Comparison of ENCODE assay signal across 9 mouse cellular contexts in genomic region chr7:112226446-112227265, GRCm38 (mm10). TPM values are rescaled to one million over a fixed set of nuclear protein-coding genes. Genes with fewer than 3 reads are reported as not detected.
DNase-seq lines count a peak whose midpoint lies in the region; ATAC-seq and TF ChIP-seq lines count a peak whose summit lies in the region.
"Had no signal": no experiment of that assay in that cellular context is flagged by ENCODE, and none has a peak within 500 bp of the region (broad histone marks: within the 10 kb centered on the region; RNA-seq: fewer than 3 reads in every experiment).

No protein-coding gene starts in this region.

- H3K27me3 ChIP-seq in heart, postnatal 0 days (ENCODE audit: control insufficient read depth, insufficient read depth, low read length), result no peaks in the 10 kb centered on the region
- peaks cover 18% of the 10 kb centered on the region for H3K27me3 ChIP-seq in limb, embryonic 14.5 days (ENCODE audit: control insufficient read depth, insufficient read depth, low read length)
- H3K27me3 ChIP-seq in midbrain, embryonic 16.5 days (ENCODE audit: control insufficient read depth, insufficient read depth, low read depth, low read length), result peaks cover 26% of the 10 kb centered on the region

- no peak for TF ChIP-seq CTCF in heart, postnatal 0 days (IDR thresholded peaks at IDR 0.05; ENCODE audit: low read depth)

- H3K4me2 ChIP-seq in heart, postnatal 0 days (ENCODE audit: low read depth, low read length), result peak overlapping the region; percentile 85
- peak overlapping the region; percentile 97 for H3K4me2 ChIP-seq in limb, embryonic 14.5 days (replicated peaks; ENCODE audit: low read depth, low read length, severe bottlenecking)
- peak overlapping the region; percentile 89 for H3K4me2 ChIP-seq in midbrain, embryonic 16.5 days (ENCODE audit: low read length)

- peaks cover 57% of the 10 kb centered on the region for H3K4me1 ChIP-seq in heart, postnatal 0 days (ENCODE audit: control insufficient read depth, insufficient read depth)
- peaks cover 11% of the 10 kb centered on the region for H3K4me1 ChIP-seq in limb, embryonic 14.5 days (ENCODE audit: control insufficient read depth, insufficient read depth, low read length)
- H3K4me1 ChIP-seq in midbrain, embryonic 16.5 days (ENCODE audit: control insufficient read depth, insufficient read depth, low read length), result peaks cover 4% of the 10 kb centered on the region; the same call in 1 of the 2 replicates

- H3K36me3 ChIP-seq in heart, postnatal 0 days (replicated peaks; ENCODE audit: control insufficient read depth, insufficient read depth, low read length), result peaks cover 21% of the 10 kb centered on the region
- H3K36me3 ChIP-seq in limb, embryonic 14.5 days (ENCODE audit: control insufficient read depth, insufficient read depth, low read length), result no peaks in the 10 kb centered on the region
- no peaks in the 10 kb centered on the region for H3K36me3 ChIP-seq in midbrain, embryonic 16.5 days (ENCODE audit: control insufficient read depth, insufficient read depth, low read length)

- H3K4me3 ChIP-seq in heart, postnatal 0 days (ENCODE audit: low read depth, low read length), result peak overlapping the region; percentile 87
- H3K4me3 ChIP-seq in limb, embryonic 14.5 days (replicated peaks; ENCODE audit: low read length), result peak overlapping the region; percentile 50
- H3K4me3 ChIP-seq in midbrain, embryonic 16.5 days (ENCODE audit: low read depth, low read length), result peak overlapping the region; percentile 53

- peak overlapping the region; percentile 89 for H3K27ac ChIP-seq in heart, postnatal 0 days (ENCODE audit: low read depth)
- no peak overlapping the region for H3K27ac ChIP-seq in limb, embryonic 14.5 days (replicated peaks; ENCODE audit: low read depth, low read length)
- no peak overlapping the region for H3K27ac ChIP-seq in midbrain, embryonic 16.5 days (ENCODE audit: low read length)

- no peaks in the 10 kb centered on the region for H3K9me3 ChIP-seq in heart, postnatal 0 days (replicated peaks; ENCODE audit: control insufficient read depth, low read length)
- no peaks in the 10 kb centered on the region for H3K9me3 ChIP-seq in limb, embryonic 14.5 days (ENCODE audit: control insufficient read depth, low read length)
- H3K9me3 ChIP-seq in midbrain, embryonic 16.5 days (replicated peaks; ENCODE audit: control insufficient read depth, low read length, poor library complexity, severe bottlenecking), result no peaks in the 10 kb centered on the region

- peak; percentile 55 to 65 for DNase-seq in cerebellum, postnatal 25 days
- peak; percentile 76 for DNase-seq in embryo, embryonic 10.5 days (ENCODE audit: low spot score)
- DNase-seq in heart, postnatal 0 days (ENCODE audit: low spot score), result peak; percentile 63
- DNase-seq in limb, embryonic 14.5 days (ENCODE audit: low spot score), result no peak
- DNase-seq in spleen, adult 12 weeks (ENCODE audit: low spot score), result no peak
- no peak for DNase-seq in thymus, adult 18-20 months

- ATAC-seq in cerebellum, adult (ENCODE audit: insufficient number of reproducible peaks, low FRiP score, low TSS enrichment), result no peak
- peak; percentile 8; the same call in 1 of the 2 replicates for ATAC-seq in heart, postnatal 0 days (ENCODE audit: insufficient read depth, low read depth)
- 0 out of 2 replicates have a peak, but pooled peaks have one; percentile 8 for ATAC-seq in limb, embryonic 14.5 days (ENCODE audit: low FRiP score, low read depth)
- 0 out of 2 replicates have a peak, but pooled peaks have one; percentile 20 for ATAC-seq in midbrain, embryonic 16.5 days

- 3% methylated on average over 24 of the region's 24 CpGs for WGBS in heart, postnatal 0 days
- WGBS in limb, embryonic 14.5 days, result 7% methylated on average over 24 of the region's 24 CpGs
- 6% methylated on average over 24 of the region's 24 CpGs for WGBS in midbrain, embryonic 16.5 days

- TF ChIP-seq POLR2A in limb, embryonic 14.5 days (IDR thresholded peaks at IDR 0.05; ENCODE audit: borderline replicate concordance, extremely low read depth, insufficient read depth, insufficient read length), result no peak

- no peak for TF ChIP-seq EP300 in heart, postnatal 0 days (IDR thresholded peaks at IDR 0.05; ENCODE audit: low read depth)

- H3K9ac ChIP-seq in heart, postnatal 0 days (replicated peaks; ENCODE audit: low read depth, low read length), result peak overlapping the region; percentile 87
- H3K9ac ChIP-seq in limb, embryonic 14.5 days (ENCODE audit: low read depth, low read length, severe bottlenecking), result peak overlapping the region; percentile 36; the same call in 1 of the 2 replicates
- peak overlapping the region; percentile 67 for H3K9ac ChIP-seq in midbrain, embryonic 16.5 days (ENCODE audit: low read depth, low read length)

RNA-seq across cellular contexts. Expression of gene Mical2, which starts 1.0 kb away (rescaled TPM):
- 136 and 169 TPM in 2 replicates for total RNA-seq in heart, postnatal 0 days (2014; rRNA removed; ENCODE audit: low replicate concordance)
- polyA plus RNA-seq in heart, postnatal 0 days (2015; fragmentation: Nextera tagmentation; extraction: Ambion mirVana), result 59.9 and 78.1 TPM in 2 replicates
- 6.6 and 7.5 TPM in 2 replicates for polyA plus RNA-seq in limb, embryonic 14.5 days (2012; rRNA removed)
- polyA plus RNA-seq in limb, embryonic 14.5 days (2014; fragmentation: Nextera tagmentation; extraction: Ambion mirVana), result 4.0 and 5.0 TPM in 2 replicates
- polyA plus RNA-seq in midbrain, embryonic 16.5 days (2015; fragmentation: Nextera tagmentation; extraction: Ambion mirVana), result 3.5 and 5.1 TPM in 2 replicates
- total RNA-seq: MEL had no signal

Comparison
In these comparisons a context has a peak if more than half of its experiments do, and no peak if none do; other contexts are left out.
1. DNase-seq: peak in cerebellum, postnatal 25 days (2 of 2), embryo, embryonic 10.5 days (single experiment) and heart, postnatal 0 days (single experiment); none in limb, embryonic 14.5 days (single experiment), spleen, adult 12 weeks (single experiment) and thymus, adult 18-20 months (0 of 2).
2. H3K9ac ChIP-seq: peak in every context shown above with its lines; median percentile 87 in heart, postnatal 0 days; 67 in midbrain, embryonic 16.5 days; 36 in limb, embryonic 14.5 days.
3. Peak in every context shown above with its lines, with median percentiles within 50 percentile points of each other: H3K4me2 ChIP-seq and H3K4me3 ChIP-seq.